Mouse (Mus musculus) myocyte (in vitro differentiated cells): ENCODE results near the gene Tcirg1. TPM values are rescaled to one million over a fixed set of nuclear protein-coding genes. Genes with fewer than 3 reads are reported as not detected.

Experiments
- H3K27me3 ChIP-seq: one replicate; pipeline ENCODE4 v1.6.1; 2011; ENCODE audit not compliant: control insufficient read depth, insufficient read depth, insufficient read length
- H3K36me3 ChIP-seq: one replicate; pipeline ENCODE4 v1.6.1; 2011; ENCODE audit not compliant: control insufficient read depth, insufficient read depth
- H3K4me2 ChIP-seq: one replicate; pipeline ENCODE4 v1.6.1; 2011; ENCODE audit warnings: low read depth, control low read depth
- H3K4me3 ChIP-seq: one replicate; pipeline ENCODE4 v1.5.1; 2011; ENCODE audit warnings: mild to moderate bottlenecking, control low read depth, moderate library complexity
- H3K79me2 ChIP-seq: one replicate; pipeline ENCODE4 v1.6.1; 2011; ENCODE audit not compliant: control insufficient read depth, insufficient read depth
- H3ac ChIP-seq: one replicate; pipeline ENCODE4 v1.6.1; 2011; ENCODE audit not compliant: control insufficient read depth, insufficient read length
- CEBPB ChIP-seq: IDR thresholded peaks from 2 replicates; pipeline ENCODE4 v1.6.1; 2011; ENCODE audit warnings: mild to moderate bottlenecking, moderate library complexity; ENCODE audit not compliant: poor library complexity, insufficient read depth, severe bottlenecking
- E2F4 ChIP-seq: IDR thresholded peaks from one replicate; pipeline ENCODE4 v1.6.1; 2011; ENCODE audit warnings: mild to moderate bottlenecking, control low read depth, moderate library complexity; ENCODE audit not compliant: insufficient read depth
- MAX ChIP-seq: IDR thresholded peaks from one replicate; pipeline ENCODE4 v1.6.1; 2011; ENCODE audit warnings: low read depth, mild to moderate bottlenecking, control low read depth
- MYOD1 ChIP-seq, 3 experiments: IDR thresholded peaks; one replicate each; pipeline ENCODE4 v1.6.1; 2011; ENCODE audit warnings: control low read depth in 2 of 3, low read depth in 2 of 3, mild to moderate bottlenecking in 2 of 3, moderate library complexity in 1 of 3; ENCODE audit not compliant: insufficient read length in 2 of 3, control insufficient read depth in 1 of 3
- MYOG ChIP-seq, 3 experiments: IDR thresholded peaks; one replicate each; pipeline ENCODE4 v1.6.1; 2011; ENCODE audit warnings: control low read depth in 2 of 3, low read depth in 2 of 3, mild to moderate bottlenecking in 2 of 3; ENCODE audit not compliant: insufficient read length in 2 of 3, control insufficient read depth in 1 of 3, insufficient read depth in 1 of 3
- POLR2A ChIP-seq: IDR thresholded peaks from one replicate; pipeline ENCODE4 v1.6.1; 2011; ENCODE audit warnings: low read depth, mild to moderate bottlenecking, control low read depth, moderate library complexity; ENCODE audit not compliant: insufficient read length
- POLR2AphosphoS2 ChIP-seq: IDR thresholded peaks from one replicate; pipeline ENCODE4 v1.6.1; 2011; ENCODE audit warnings: low read depth, control low read depth; ENCODE audit not compliant: insufficient read length
- REST ChIP-seq: IDR thresholded peaks from one replicate; pipeline ENCODE4 v1.6.1; 2011; ENCODE audit warnings: mild to moderate bottlenecking, control low read depth, moderate library complexity; ENCODE audit not compliant: insufficient read depth, insufficient read length
- SRF ChIP-seq: IDR thresholded peaks from one replicate; pipeline ENCODE4 v1.6.1; 2011; ENCODE audit warnings: low read depth; ENCODE audit not compliant: control insufficient read depth, insufficient read length
- TCF12 ChIP-seq: IDR thresholded peaks from one replicate; pipeline ENCODE4 v1.6.1; 2011; ENCODE audit warnings: mild to moderate bottlenecking, control low read depth; ENCODE audit not compliant: poor library complexity, insufficient read depth, severe bottlenecking
- TCF3 ChIP-seq: IDR thresholded peaks from one replicate; pipeline ENCODE4 v1.6.1; 2011; ENCODE audit warnings: low read depth, control low read depth; ENCODE audit not compliant: insufficient read length
- USF1 ChIP-seq: IDR thresholded peaks from one replicate; pipeline ENCODE4 v1.6.1; 2011; ENCODE audit warnings: low read depth, mild to moderate bottlenecking, control low read depth, moderate library complexity
- polyA plus RNA-seq: library from polyadenylated mRNA; unstranded; fragments of >200 nt; fragmentation: generic; extraction: Trizol; gene quantifications from one replicate; pipeline ENCODE4 v1.2.1, GENCODE M21; 2012; ENCODE audit warnings: missing spikeins

Tcirg1 gene
- polyA plus RNA-seq, 1 experiment: 50.9 TPM

GRCm38 (mm10) chr19:3853891-3854290, 53.0 kb downstream of the Tcirg1 start:
- H3K36me3 ChIP-seq: no peaks in the 10 kb centered on the region
- peak overlapping the region; percentile 79 for H3K4me2 ChIP-seq
- peaks cover 66% of the 10 kb centered on the region for H3K79me2 ChIP-seq
- H3K27me3 ChIP-seq: no peaks in the 10 kb centered on the region
- H3K4me3 ChIP-seq: peak overlapping the region; percentile 75
- no peak overlapping the region for H3ac ChIP-seq
- TF ChIP-seq MAX (no peak), USF1 (no peak), E2F4 (no peak), TCF3 (no peak), REST (no peak), POLR2A (no peak), MYOG (IDR thresholded peaks at IDR 0.05; ENCODE audit: control insufficient read depth in 1 of 3, insufficient read depth in 1 of 3, insufficient read length in 2 of 3, low read depth in 2 of 3) (no peak), TCF12 (no peak), POLR2AphosphoS2 (no peak), SRF (no peak), MYOD1 (IDR thresholded peaks at IDR 0.05; ENCODE audit: control insufficient read depth in 1 of 3, insufficient read length in 2 of 3, low read depth in 2 of 3) (no peak), CEBPB (no peak)

GRCm38 (mm10) chr19:3853121-3853520, 53.8 kb downstream of the Tcirg1 start:
- Histone ChIP-seq H3K4me2 (peak overlapping the region; percentile 79), H3K4me3 (peak overlapping the region; percentile 75), H3K79me2 (peaks cover 58% of the 10 kb centered on the region), H3K27me3 (no peaks in the 10 kb centered on the region), H3ac (no peak overlapping the region), H3K36me3 (no peaks in the 10 kb centered on the region)
- no peak for TF ChIP-seq MYOD1 (IDR thresholded peaks at IDR 0.05; ENCODE audit: control insufficient read depth in 1 of 3, insufficient read length in 2 of 3, low read depth in 2 of 3)
- no peak for TF ChIP-seq SRF
- no peak for TF ChIP-seq MYOG (IDR thresholded peaks at IDR 0.05; ENCODE audit: control insufficient read depth in 1 of 3, insufficient read depth in 1 of 3, insufficient read length in 2 of 3, low read depth in 2 of 3)
- no peak for TF ChIP-seq TCF3
- TF ChIP-seq E2F4: no peak
- no peak for TF ChIP-seq REST
- TF ChIP-seq USF1: no peak
- TF ChIP-seq POLR2AphosphoS2: no peak
- no peak for TF ChIP-seq MAX

DNA sequence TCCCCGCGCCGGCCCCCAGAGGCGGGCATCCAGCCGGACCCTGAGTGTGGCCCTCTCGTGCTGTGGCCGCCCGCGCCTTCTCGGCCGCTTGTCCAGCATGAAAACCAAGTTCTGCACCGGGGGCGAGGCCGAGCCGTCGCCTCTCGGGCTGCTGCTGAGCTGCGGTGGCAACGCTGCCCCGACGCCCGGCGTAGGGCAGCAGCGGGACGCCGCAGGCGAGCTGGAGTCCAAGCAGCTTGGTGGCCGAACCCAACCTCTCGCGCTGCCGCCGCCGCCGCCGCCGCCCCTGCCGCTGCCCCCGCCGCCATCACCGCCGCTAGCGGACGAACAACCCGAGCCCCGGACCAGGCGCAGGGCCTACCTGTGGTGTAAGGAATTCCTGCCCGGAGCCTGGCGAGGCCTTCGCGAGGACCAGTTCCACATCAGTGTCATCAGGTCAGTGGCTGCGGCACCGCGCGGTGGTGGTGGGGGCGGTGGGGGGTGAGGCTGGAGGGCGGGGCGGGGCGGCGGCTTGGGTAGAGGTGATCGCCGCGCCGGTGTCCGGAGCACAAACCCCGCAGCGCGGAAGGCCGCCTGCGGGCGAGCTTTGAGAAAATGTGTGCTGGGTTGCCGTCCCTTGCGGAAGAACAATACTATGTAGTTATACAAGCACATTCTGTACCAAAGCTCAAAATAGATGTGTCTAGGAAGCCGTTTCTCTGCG, 54.8 kb downstream of the Tcirg1 start:
- Histone ChIP-seq H3K27me3 (no peaks in the 10 kb centered on the region), H3K36me3 (no peaks in the 10 kb centered on the region), H3K4me3 (peak overlapping the region; percentile 75), H3ac (peak overlapping the region; percentile 97), H3K79me2 (peaks cover 48% of the 10 kb centered on the region), H3K4me2 (peak overlapping the region; percentile 79)
- TF ChIP-seq E2F4 (no peak), POLR2AphosphoS2 (peak; percentile 38), POLR2A (peak; percentile 43)

- TF ChIP-seq POLR2A (peak; percentile 96), SRF (peak; percentile 43), TCF12 (no peak), CEBPB (no peak), E2F4 (no peak), MYOD1 (IDR thresholded peaks at IDR 0.05; ENCODE audit: control insufficient read depth in 1 of 3, insufficient read length in 2 of 3, low read depth in 2 of 3) (peak in 1 of 3 experiments; percentile 46), USF1 (no peak), POLR2AphosphoS2 (peak; percentile 99), MAX (no peak), MYOG (IDR thresholded peaks at IDR 0.05; ENCODE audit: control insufficient read depth in 1 of 3, insufficient read depth in 1 of 3, insufficient read length in 2 of 3, low read depth in 2 of 3) (no peak), TCF3 (no peak), REST (peak; percentile 65)
- Histone ChIP-seq H3ac (peak within 1 kb of the TSS; percentile 97), H3K27me3 (no peaks in the 10 kb centered on the region), H3K4me2 (peak within 1 kb of the TSS; percentile 85), H3K79me2 (peaks cover 42% of the 10 kb centered on the region), H3K36me3 (no peaks in the 10 kb centered on the region), H3K4me3 (peak within 1 kb of the TSS; percentile 75)
Measured at GRCm38 (mm10) chr19:3851502-3851962, 55.4 kb downstream of the Tcirg1 start, which contains the start of gene Chka. Gene Chka, plus strand, starts transcription at chr19:3851773.
